Mouse (Mus musculus) hindbrain, embryonic 13.5 days (tissue): ENCODE results near the gene Bbs2. TPM values are rescaled to one million over a fixed set of nuclear protein-coding genes. Genes with fewer than 3 reads are reported as not detected.

ENCODE experiments used
- ATAC-seq: fragments of 200-750 bp; cut with Nextera tagmentation; 2 replicates; pipeline ENCODE4 v1.8.0; 2017; ENCODE audit warnings: moderate TSS enrichment; ENCODE audit not compliant: low FRiP score
- H3K27ac ChIP-seq: fragments of 300-500 bp; sonication (generic); 2 replicates; pipeline ENCODE4 v1.5.1; 2015; ENCODE audit warnings: inconsistent platforms, mild to moderate bottlenecking, moderate library complexity
- H3K27me3 ChIP-seq: fragments of 300-500 bp; sonication (generic); 2 replicates; pipeline ENCODE4 v1.6.1; 2015; ENCODE audit warnings: mild to moderate bottlenecking, inconsistent platforms
- H3K36me3 ChIP-seq: fragments of 300-500 bp; sonication (generic); 2 replicates; pipeline ENCODE4 v1.6.1; 2015; ENCODE audit warnings: mild to moderate bottlenecking, inconsistent platforms
- H3K4me1 ChIP-seq: fragments of 300-500 bp; sonication (generic); replicated peaks from 2 replicates; pipeline ENCODE4 v1.6.1; 2015; ENCODE audit warnings: inconsistent platforms
- H3K4me2 ChIP-seq: fragments of 300-500 bp; sonication (generic); 2 replicates; pipeline ENCODE4 v1.6.1; 2015; ENCODE audit warnings: inconsistent platforms, mild to moderate bottlenecking, moderate library complexity
- H3K4me3 ChIP-seq: fragments of 300-500 bp; sonication (generic); 2 replicates; pipeline ENCODE4 v1.5.1; 2015; ENCODE audit warnings: mild to moderate bottlenecking, inconsistent platforms
- H3K9ac ChIP-seq: fragments of 300-500 bp; sonication (generic); 2 replicates; pipeline ENCODE4 v1.6.1; 2015; ENCODE audit warnings: mild to moderate bottlenecking, inconsistent platforms
- H3K9me3 ChIP-seq: fragments of 300-500 bp; sonication (generic); 2 replicates; pipeline ENCODE4 v1.6.1; 2016; ENCODE audit warnings: inconsistent platforms
- WGBS: fragments of 180-500 bp; shearing (Covaris S2); methylation state at CpG from one replicate; pipeline ENCODE4 v1.1.7; 2015; 5-methylcytosine and 5-hydroxymethylcytosine counted together
- polyA plus RNA-seq: library from polyadenylated mRNA; unstranded; fragments of >200 nt; fragmentation: Nextera tagmentation; extraction: Ambion mirVana; gene quantifications from 2 replicates; pipeline ENCODE4 v1.2.1, GENCODE M21; 2015

The Bbs2 gene
- polyA plus RNA-seq, 1 experiment from 2014 or later: 25.3 TPM

- no peak for ATAC-seq
- no peaks in the 10 kb centered on the region for H3K9me3 ChIP-seq
- no peak overlapping the region for H3K4me3 ChIP-seq
- H3K9ac ChIP-seq: no peak overlapping the region
- H3K4me1 ChIP-seq: peaks cover 13% of the 10 kb centered on the region
- 95% methylated on average over 9 of the region's 9 CpGs for WGBS
- no peaks in the 10 kb centered on the region for H3K27me3 ChIP-seq
- H3K4me2 ChIP-seq: no peak overlapping the region
- no peak overlapping the region for H3K27ac ChIP-seq
- H3K36me3 ChIP-seq: peaks cover 61% of the 10 kb centered on the region
Observed at GRCm38 (mm10) chr8:94029701-94030100, 69.0 kb downstream of the Bbs2 start.

GRCm38 (mm10) chr8:94023916-94024315, 74.8 kb downstream of the Bbs2 start:
- Histone ChIP-seq H3K4me1 (no peaks in the 10 kb centered on the region), H3K36me3 (peaks cover 81% of the 10 kb centered on the region), H3K9me3 (no peaks in the 10 kb centered on the region), H3K4me3 (no peak overlapping the region), H3K27me3 (no peaks in the 10 kb centered on the region), H3K4me2 (no peak overlapping the region), H3K27ac (no peak overlapping the region), H3K9ac (no peak overlapping the region)
- no peak for ATAC-seq
- WGBS: 96% methylated on average over 6 of the region's 6 CpGs

Other genes starting within 250 kb of the Bbs2 start
- gene Amfr, start 86.1 kb downstream of the Bbs2 start, polyA plus RNA-seq: 60.6 and 64.3 TPM in 2 replicates
- 109 and 112 TPM in 2 replicates for gene Nudt21, start 61.9 kb downstream of the Bbs2 start, polyA plus RNA-seq
- gene Ogfod1, start 61.7 kb downstream of the Bbs2 start, polyA plus RNA-seq: 16.9 TPM in 2 replicates
- not detected in 2 replicates for gene Mt4, start 38.3 kb upstream of the Bbs2 start, polyA plus RNA-seq
- 119 and 130 TPM in 2 replicates for gene Mt3, start 53.7 kb upstream of the Bbs2 start, polyA plus RNA-seq
- gene Mt2, start 73.7 kb upstream of the Bbs2 start, polyA plus RNA-seq: 9.5 and 9.6 TPM in 2 replicates
- 35.8 and 38.6 TPM in 2 replicates for gene Mt1, start 80.2 kb upstream of the Bbs2 start, polyA plus RNA-seq
- gene Nup93, start 115.6 kb upstream of the Bbs2 start, polyA plus RNA-seq: 66.5 and 68.0 TPM in 2 replicates
- gene Slc12a3, start 230.3 kb upstream of the Bbs2 start, polyA plus RNA-seq: 0.14 and 0.19 TPM in 2 replicates